Mouse (Mus musculus) C2C12 (cell line): ENCODE results near the gene Gm17657.

Experiments used
- CTCF ChIP-seq: IDR thresholded peaks from one replicate; pipeline ENCODE4 v1.5.1; 2011; ENCODE audit not compliant: control insufficient read depth, insufficient read depth, insufficient read length
- FOSL1 ChIP-seq: IDR thresholded peaks from one replicate; pipeline ENCODE4 v1.8.0; 2011; ENCODE audit warnings: mild to moderate bottlenecking, low read length; ENCODE audit not compliant: poor library complexity, insufficient read depth, severe bottlenecking

GRCm38 (mm10) chr17:29583569-29583968 is 34.1 kb upstream of the Gm17657 start:
- no peak for TF ChIP-seq CTCF
- TF ChIP-seq FOSL1, result no peak
